Mouse (Mus musculus): ENCODE measurements around the gene Idh2.

- TF ChIP-seq CTCF (IDR thresholded peaks at IDR 0.05 in 2 of 3, conservative IDR thresholded peaks at IDR 0.05 in 1 of 3; ENCODE audit: control insufficient read depth in 1 of 3, insufficient read depth in 1 of 3, low read depth in 2 of 3, low read length in 3 of 3, poor library complexity in 1 of 3, severe bottlenecking in 1 of 3): no peak
- no peak for TF ChIP-seq MYB (IDR thresholded peaks at IDR 0.05; ENCODE audit: low read depth, low read length)
Measured at GRCm38 (mm10) chr7:80053147-80053546, 62.0 kb downstream of the Idh2 start.
